Mouse (Mus musculus) embryonic fibroblast, embryonic 13.5 days (primary cell): ENCODE data around the gene Prss57. TPM values are rescaled to one million over a fixed set of nuclear protein-coding genes. Genes with fewer than 3 reads are reported as not detected.
"Not testable (repeated sequence)": the region's sequence is repeated elsewhere in the genome, so short reads cannot be mapped to it uniquely, and the experiment has no call there.

Source experiments
- H3K27ac ChIP-seq: 2 replicates; pipeline ENCODE4 v1.5.1; 2012; ENCODE audit warnings: low read length, control low read depth, inconsistent platforms; ENCODE audit not compliant: insufficient read depth
- H3K4me1 ChIP-seq: 2 replicates; pipeline ENCODE4 v1.6.1; 2011; ENCODE audit warnings: low read length; ENCODE audit not compliant: control insufficient read depth, insufficient read depth
- H3K4me3 ChIP-seq: 2 replicates; pipeline ENCODE4 v1.5.1; 2011; ENCODE audit warnings: mild to moderate bottlenecking, control low read depth, low read length; ENCODE audit not compliant: insufficient read depth
- CTCF ChIP-seq: IDR thresholded peaks from 2 replicates; pipeline ENCODE4 v1.5.1; 2011; ENCODE audit warnings: mild to moderate bottlenecking, control low read depth, low read length, moderate library complexity, borderline replicate concordance; ENCODE audit not compliant: insufficient read depth
- POLR2A ChIP-seq: IDR thresholded peaks from 2 replicates; pipeline ENCODE4 v1.6.1; 2011; ENCODE audit warnings: low read depth, mild to moderate bottlenecking, control low read depth, low read length, moderate library complexity
- polyA plus RNA-seq: library from polyadenylated mRNA; stranded (reverse); fragments of >200 nt; gene quantifications from 2 replicates; pipeline ENCODE4 v1.2.4, GENCODE M21; 2011; ENCODE audit warnings: low read depth; ENCODE audit not compliant: missing spikeins, insufficient read length

Gene Prss57
- polyA plus RNA-seq, 1 experiment, result not detected

GRCm38 (mm10) chr10:79764234-79764633, 26.5 kb downstream of the Prss57 start:
- Histone ChIP-seq H3K27ac (no peak overlapping the region), H3K4me1 (peaks cover 11% of the 10 kb centered on the region; the same call in 1 of the 2 replicates), H3K4me3 (no peak overlapping the region)
- TF ChIP-seq POLR2A, result no peak
- TF ChIP-seq CTCF, result no peak

DNA sequence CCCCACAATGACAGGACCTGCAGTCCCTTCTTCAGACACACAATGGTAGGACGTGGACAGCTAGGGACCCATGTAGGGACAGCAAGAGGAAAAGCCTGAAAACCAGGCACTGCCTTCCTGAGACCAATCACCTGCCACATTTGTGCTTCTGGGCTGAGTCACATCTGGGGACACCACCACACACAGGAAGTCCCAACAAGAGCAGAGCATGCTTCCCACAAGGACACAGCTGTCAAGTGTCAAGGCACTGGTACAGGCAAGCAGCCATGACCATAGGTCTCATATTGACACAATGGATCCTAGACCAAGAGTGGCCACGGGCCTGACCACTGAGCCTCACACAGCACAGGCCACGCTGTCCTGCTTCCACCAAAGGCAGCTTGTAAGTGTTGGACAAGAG, 27.9 kb downstream of the Prss57 start:
- Histone ChIP-seq H3K27ac (no peak overlapping the region), H3K4me3 (no peak overlapping the region), H3K4me1 (peaks cover 9% of the 10 kb centered on the region; the same call in 1 of the 2 replicates)
- TF ChIP-seq POLR2A (no peak), CTCF (no peak)

GRCm38 (mm10) chr10:79760603-79761143, 30.1 kb downstream of the Prss57 start:
- H3K4me1 ChIP-seq, result 0 out of 2 replicates have a peak, but pooled peaks cover 7% of the 10 kb centered on the region
- no peak overlapping the region for H3K4me3 ChIP-seq
- TF ChIP-seq POLR2A (no peak), CTCF (no peak)
- no peak overlapping the region for H3K27ac ChIP-seq

DNA sequence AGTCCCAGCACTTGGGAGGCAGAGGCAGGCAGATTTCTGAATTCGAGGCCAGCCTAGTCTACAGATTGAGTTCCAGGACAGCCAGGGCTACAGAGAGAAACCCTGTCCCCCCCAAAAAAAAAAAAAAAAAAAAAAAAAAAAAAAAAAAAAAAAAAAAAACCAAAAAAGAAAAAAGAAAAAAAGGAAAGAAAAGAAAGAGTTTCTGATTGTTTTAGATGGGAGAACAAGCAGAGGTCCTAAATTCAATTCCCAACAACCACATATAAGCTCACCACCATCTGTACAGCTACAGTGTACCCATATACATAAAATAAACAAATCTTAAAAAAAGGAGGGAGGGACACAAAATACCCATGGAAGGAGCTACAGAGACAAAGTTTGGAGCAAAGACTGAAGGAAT, 31.1 kb downstream of the Prss57 start:
- not testable (repeated sequence) for H3K4me3 ChIP-seq, H3K4me1 ChIP-seq, H3K27ac ChIP-seq

- TF ChIP-seq POLR2A (no peak), CTCF (no peak)
- H3K27ac ChIP-seq, result no peak overlapping the region
Observed at GRCm38 (mm10) chr10:79756660-79757059, 34.1 kb downstream of the Prss57 start.

DNA sequence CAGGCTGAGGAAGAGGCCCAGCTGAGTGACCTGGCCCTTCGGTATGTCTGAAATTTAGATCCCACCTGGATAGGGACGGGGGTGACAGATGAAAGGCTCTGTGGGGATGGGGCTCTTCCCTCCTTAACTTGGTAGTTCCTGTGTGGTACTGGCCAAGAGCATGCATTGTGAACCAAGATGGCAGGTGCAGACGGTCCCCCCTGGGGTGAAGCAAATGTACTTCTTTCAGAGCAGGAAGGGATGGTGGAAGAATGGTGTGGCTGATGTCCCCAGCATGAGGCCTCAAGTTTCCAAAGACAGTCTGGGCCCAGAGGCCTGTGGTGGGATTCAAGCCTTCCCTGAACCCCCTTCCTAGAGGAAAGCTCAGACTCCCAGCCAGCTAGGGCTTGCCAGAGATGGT, 34.9 kb downstream of the Prss57 start:
- TF ChIP-seq CTCF (no peak), POLR2A (no peak)
- Histone ChIP-seq H3K27ac (no peak overlapping the region), H3K4me3 (no peak overlapping the region), H3K4me1 (no peaks in the 10 kb centered on the region)

More at GRCm38 (mm10) chr10:79756660-79757059, 34.1 kb downstream of the Prss57 start:
- H3K4me3 ChIP-seq, result no peak overlapping the region
- H3K4me1 ChIP-seq, result no peaks in the 10 kb centered on the region

GRCm38 (mm10) chr10:79754856-79755516, 35.8 kb downstream of the Prss57 start, which contains the start of gene Fgf22:
Gene Fgf22, plus strand, starts transcription at chr10:79755076.
- Histone ChIP-seq H3K4me3 (no peak within 1 kb of the TSS), H3K27ac (no peak within 1 kb of the TSS), H3K4me1 (no peaks in the 10 kb centered on the region)
- TF ChIP-seq POLR2A (no peak), CTCF (no peak)

GRCm38 (mm10) chr10:79748496-79748895, 42.3 kb downstream of the Prss57 start:
- H3K4me1 ChIP-seq, result no peaks in the 10 kb centered on the region
- no peak overlapping the region for H3K4me3 ChIP-seq
- TF ChIP-seq POLR2A, result no peak
- H3K27ac ChIP-seq, result no peak overlapping the region

- H3K4me1 ChIP-seq, result no peaks in the 10 kb centered on the region
- no peak overlapping the region for H3K27ac ChIP-seq
- 0 out of 2 replicates have a peak, but pooled peaks have one; percentile 16 for TF ChIP-seq POLR2A
- no peak for TF ChIP-seq CTCF
- H3K4me3 ChIP-seq, result no peak overlapping the region
Observed at GRCm38 (mm10) chr10:79746774-79747151, 44.0 kb downstream of the Prss57 start.

GRCm38 (mm10) chr10:79745898-79746773, 44.6 kb downstream of the Prss57 start, which contains the start of gene Polrmt:
Gene Polrmt, minus strand, starts transcription at chr10:79746581.
- H3K4me3 ChIP-seq, result peak within 1 kb of the TSS; percentile 90
- no peak within 1 kb of the TSS for H3K27ac ChIP-seq

More at GRCm38 (mm10) chr10:79745898-79746773, 44.6 kb downstream of the Prss57 start, which contains the start of gene Polrmt:
- no peaks in the 10 kb centered on the region for H3K4me1 ChIP-seq
- peak; percentile 75 for TF ChIP-seq POLR2A
- no peak for TF ChIP-seq CTCF
